Mouse (Mus musculus) activated CD4-positive, CD25-positive, alpha-beta regulatory T cell, adult 9 weeks (primary cell): ENCODE data around the gene Gdpd5. TPM values are rescaled to one million over a fixed set of nuclear protein-coding genes. Genes with fewer than 3 reads are reported as not detected.

Experiments
- polyA plus RNA-seq: library from polyadenylated mRNA; unstranded; fragments of 100-300 nt; shearing (Covaris generic); gene quantifications from one replicate; pipeline ENCODE4 v1.2.1, GENCODE M21; 2017

Gdpd5 gene
- 25.1 TPM for polyA plus RNA-seq

GRCm38 (mm10) chr7:99381214-99382087 lies at the start of gene Gdpd5:
Gene Gdpd5 (plus strand): TSS chr7:99381414.

GRCm38 (mm10) chr7:99352526-99353400 lies 28.5 kb upstream of the Gdpd5 start, which contains the start of gene Serpinh1:
Gene Serpinh1 (minus strand): TSS chr7:99353239.

GRCm38 (mm10) chr7:99465811-99466210 lies 84.6 kb downstream of the Gdpd5 start, which contains the start of gene Klhl35:
Gene Klhl35 (plus strand): TSS chr7:99466004.

GRCm38 (mm10) chr7:99483271-99483923 lies 102.2 kb downstream of the Gdpd5 start, which contains the start of gene Rps3:
Gene Rps3 (minus strand): TSS chr7:99483738.

Other genes starting within 250 kb of the Gdpd5 start
- 19.1 TPM for gene Uvrag, start 240.3 kb upstream of the Gdpd5 start, polyA plus RNA-seq
- 8.4 TPM for gene Dgat2, start 198.7 kb upstream of the Gdpd5 start, polyA plus RNA-seq
- gene Mogat2, start 142.8 kb upstream of the Gdpd5 start, polyA plus RNA-seq: not detected
- 16.6 TPM for gene Map6, start 114.0 kb upstream of the Gdpd5 start, polyA plus RNA-seq
- gene Serpinh1, start 28.2 kb upstream of the Gdpd5 start, polyA plus RNA-seq: 0.17 TPM
- not detected for gene Klhl35, start 84.6 kb downstream of the Gdpd5 start, polyA plus RNA-seq
- gene Rps3, start 102.3 kb downstream of the Gdpd5 start, polyA plus RNA-seq: 1,577 TPM
- gene Arrb1, start 154.1 kb downstream of the Gdpd5 start, polyA plus RNA-seq: 21.6 TPM
- gene Tpbgl, start 245.7 kb downstream of the Gdpd5 start, polyA plus RNA-seq: not detected